Mouse (Mus musculus): ENCODE measurements around the gene Gm20388.

DNA sequence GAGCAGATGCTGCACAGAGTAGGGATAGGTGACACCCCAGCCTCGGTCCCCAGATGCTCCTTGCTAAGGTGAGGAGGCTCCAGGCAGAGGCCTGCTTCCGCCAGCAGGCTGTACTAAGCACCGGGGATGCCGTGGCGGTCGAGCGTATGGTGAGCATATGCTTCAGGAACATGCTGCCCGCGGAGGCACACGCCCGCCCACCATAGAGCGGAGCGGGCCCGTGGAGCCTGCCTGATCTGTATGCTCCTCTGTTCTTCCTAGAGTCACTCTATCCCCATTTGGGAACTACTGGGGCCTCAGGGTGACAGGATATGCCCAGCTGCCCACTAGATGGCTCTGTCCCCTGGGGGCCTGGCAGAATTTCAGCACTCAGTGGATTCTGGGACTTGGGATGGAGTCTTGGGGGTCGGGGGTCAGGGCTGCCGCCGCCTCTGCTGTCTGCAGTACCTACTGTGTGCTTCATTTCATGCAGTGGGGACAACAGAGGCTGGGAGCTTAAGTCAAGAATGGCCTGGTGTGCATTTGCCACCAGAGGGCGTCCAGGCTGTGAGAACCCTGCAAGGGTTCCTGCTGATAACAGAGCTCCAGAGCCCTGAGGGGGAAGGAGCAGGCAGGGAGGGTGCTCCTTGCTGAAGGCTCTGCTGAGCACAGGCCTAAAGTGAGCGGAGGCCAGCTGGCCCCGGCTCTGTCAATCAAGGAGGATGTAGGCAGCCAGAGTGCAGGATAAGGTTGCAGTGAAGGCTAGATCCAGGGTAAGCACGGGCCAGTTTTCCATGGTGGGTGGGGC, 377.7 kb downstream of the Gm20388 start:
- TF ChIP-seq CTCF (IDR thresholded peaks at IDR 0.05; ENCODE audit: low read depth, low read length) (peak; percentile 76), EP300 (IDR thresholded peaks at IDR 0.05; ENCODE audit: insufficient read depth, low read depth, low read length) (0 out of 2 replicates have a peak, but pooled peaks have one; percentile 24), POLR2A (IDR thresholded peaks at IDR 0.05; ENCODE audit: insufficient read depth, low read length) (no peak)

Measured in ES-Bruce4 (cell line).